Mouse (Mus musculus) stomach, postnatal 0 days (tissue): ENCODE data around the gene Nudt15. TPM values are rescaled to one million over a fixed set of nuclear protein-coding genes. Genes with fewer than 3 reads are reported as not detected.
"Not testable (repeated sequence)": the region's sequence is repeated elsewhere in the genome, so short reads cannot be mapped to it uniquely, and the experiment has no call there.

ENCODE experiments used
- ATAC-seq: fragments of 200-750 bp; cut with Nextera tagmentation; 2 replicates; pipeline ENCODE4 v1.8.0; 2017; ENCODE audit not compliant: low FRiP score, low TSS enrichment
- DNase-seq: peaks from one replicate; pipeline ENCODE4 v3.0.0-alpha.2; 2016; ENCODE audit warnings: low spot score
- H3K27ac ChIP-seq: fragments of 300-500 bp; sonication (generic); replicated peaks from 2 replicates; pipeline ENCODE4 v1.5.1; 2014; ENCODE audit warnings: mild to moderate bottlenecking, control low read depth
- H3K27me3 ChIP-seq: fragments of 300-500 bp; sonication (generic); 2 replicates; pipeline ENCODE4 v1.6.1; 2014; ENCODE audit warnings: low read length; ENCODE audit not compliant: control insufficient read depth, insufficient read depth
- H3K36me3 ChIP-seq: fragments of 300-500 bp; sonication (generic); 2 replicates; pipeline ENCODE4 v1.6.1; 2014; ENCODE audit warnings: low read length, mixed read lengths; ENCODE audit not compliant: control insufficient read depth, insufficient read depth
- H3K4me1 ChIP-seq: fragments of 300-500 bp; sonication (generic); replicated peaks from 2 replicates; pipeline ENCODE4 v1.6.1; 2014; ENCODE audit warnings: antibody characterized with exemption; ENCODE audit not compliant: control insufficient read depth, insufficient read depth
- H3K4me2 ChIP-seq: fragments of 300-500 bp; sonication (generic); replicated peaks from 2 replicates; pipeline ENCODE4 v1.6.1; 2014; ENCODE audit warnings: low read depth, mild to moderate bottlenecking, control low read depth, moderate library complexity
- H3K4me3 ChIP-seq: fragments of 300-500 bp; sonication (generic); 2 replicates; pipeline ENCODE4 v1.5.1; 2014; ENCODE audit warnings: low read depth, low read length, control low read depth
- H3K9ac ChIP-seq: fragments of 300-500 bp; sonication (generic); 2 replicates; pipeline ENCODE4 v1.6.1; 2014; ENCODE audit warnings: mild to moderate bottlenecking, low read length, control low read depth, mixed read lengths
- H3K9me3 ChIP-seq: fragments of 300-500 bp; sonication (generic); 2 replicates; pipeline ENCODE4 v1.6.1; 2016; ENCODE audit warnings: low read length; ENCODE audit not compliant: control insufficient read depth
- CTCF ChIP-seq: IDR thresholded peaks from 2 replicates; pipeline ENCODE4 v1.5.1; 2016; ENCODE audit warnings: antibody characterized with exemption, low read depth, mild to moderate bottlenecking, moderate library complexity
- EP300 ChIP-seq: optimal IDR thresholded peaks from 2 replicates; pipeline ENCODE3; 2016; ENCODE audit warnings: antibody characterized with exemption
- WGBS: fragments of 180-500 bp; shearing (Covaris S2); extraction: QIAGEN DNeasy Blood & Tissue Kit; methylation state at CpG from one replicate; pipeline ENCODE4 v1.1.7; 2014; 5-methylcytosine and 5-hydroxymethylcytosine counted together
- polyA plus RNA-seq: library from polyadenylated mRNA; unstranded; fragments of >200 nt; fragmentation: Nextera tagmentation; extraction: Ambion mirVana; gene quantifications from 2 replicates; pipeline ENCODE4 v1.2.1, GENCODE M21; 2015

Gene Nudt15
- polyA plus RNA-seq, 1 experiment from 2014 or later: 2.6 TPM

DNA sequence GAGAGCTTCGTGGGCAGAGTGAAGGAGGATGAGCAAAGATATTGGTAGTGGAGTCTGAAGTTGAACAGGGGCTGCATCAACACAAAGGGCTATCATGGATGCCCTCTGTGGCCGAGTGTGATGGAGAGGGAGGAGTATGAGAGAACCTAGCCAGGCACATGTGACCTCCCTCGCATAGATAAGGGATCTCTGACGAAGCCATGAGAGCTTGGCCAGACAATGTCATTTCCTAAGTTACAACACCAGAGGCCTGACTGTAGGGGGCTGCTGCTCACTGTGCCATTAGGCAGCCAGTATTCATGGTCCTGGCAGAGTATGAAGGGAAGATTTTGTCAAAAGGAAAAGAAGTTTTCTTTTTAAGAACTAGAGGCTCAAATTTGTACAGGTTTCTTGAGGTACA lies 1.0 kb downstream of the Nudt15 start:
- ATAC-seq: no peak
- 51% methylated on average over 4 of the region's 4 CpGs for WGBS
- no peak overlapping the region for H3K9ac ChIP-seq
- no peaks in the 10 kb centered on the region for H3K27me3 ChIP-seq
- DNase-seq: no peak
- H3K4me2 ChIP-seq: no peak overlapping the region
- TF ChIP-seq CTCF: no peak
- no peak for TF ChIP-seq EP300
- no peaks in the 10 kb centered on the region for H3K9me3 ChIP-seq
- H3K27ac ChIP-seq: no peak overlapping the region
- no peak overlapping the region for H3K4me3 ChIP-seq
- H3K36me3 ChIP-seq: no peaks in the 10 kb centered on the region
- no peaks in the 10 kb centered on the region for H3K4me1 ChIP-seq

DNA sequence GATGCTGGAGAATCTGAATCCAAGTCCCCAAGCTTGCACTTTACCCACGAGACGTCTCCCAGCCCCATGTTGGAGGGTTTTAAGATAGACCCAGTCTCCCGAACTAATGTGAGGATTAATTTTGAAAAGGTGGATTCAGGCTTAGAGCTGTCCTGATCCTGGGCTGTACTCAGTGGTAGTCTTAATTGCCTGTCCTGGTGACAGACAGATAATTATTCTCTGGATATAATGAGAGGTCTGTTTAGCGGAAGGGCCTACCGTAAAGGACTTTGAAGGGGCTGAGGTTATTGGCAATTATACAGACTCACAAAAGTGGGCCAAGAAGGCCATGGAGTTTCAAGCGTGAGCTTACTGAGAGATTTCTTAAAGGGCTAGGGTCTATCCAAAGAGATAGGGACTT lies 4.3 kb downstream of the Nudt15 start:
- no peak for DNase-seq
- TF ChIP-seq EP300 (no peak), CTCF (no peak)

DNA sequence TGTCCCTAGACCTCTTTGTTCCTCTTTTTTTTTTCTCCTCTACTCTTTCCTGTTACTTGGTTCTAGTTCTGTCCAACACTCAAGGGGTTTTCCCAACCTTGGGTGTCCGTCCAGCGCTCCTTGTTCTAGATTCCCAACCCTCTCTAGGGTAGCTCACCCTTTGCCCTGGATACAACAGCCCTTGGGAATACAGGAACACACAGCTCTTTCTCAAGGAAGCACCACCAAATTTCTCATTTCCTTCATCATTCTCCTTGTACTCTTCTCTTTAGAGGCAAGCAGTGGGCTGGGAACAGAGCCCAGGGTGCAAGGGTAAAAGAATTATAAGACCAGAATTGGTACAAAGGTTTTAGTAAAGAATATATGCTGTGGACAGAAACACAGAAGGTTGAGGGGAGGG lies 12.4 kb downstream of the Nudt15 start:
- Histone ChIP-seq H3K9ac (no peak overlapping the region), H3K27me3 (no peaks in the 10 kb centered on the region), H3K4me2 (no peak overlapping the region), H3K27ac (no peak overlapping the region), H3K4me3 (no peak overlapping the region), H3K36me3 (no peaks in the 10 kb centered on the region), H3K9me3 (no peaks in the 10 kb centered on the region), H3K4me1 (no peaks in the 10 kb centered on the region)
- DNase-seq (no peak), ATAC-seq (no peak)
- WGBS: 95% methylated on average over 2 of the region's 2 CpGs
- TF ChIP-seq EP300 (no peak), CTCF (no peak)

More for the DNA sequence above, 4.3 kb downstream of the Nudt15 start:
- Histone ChIP-seq H3K4me2 (no peak overlapping the region), H3K27me3 (no peaks in the 10 kb centered on the region), H3K36me3 (no peaks in the 10 kb centered on the region), H3K9ac (no peak overlapping the region), H3K9me3 (no peaks in the 10 kb centered on the region), H3K4me1 (no peaks in the 10 kb centered on the region), H3K4me3 (no peak overlapping the region), H3K27ac (no peak overlapping the region)
- 63% methylated on average over 6 of the region's 6 CpGs for WGBS
- no peak for ATAC-seq

DNA sequence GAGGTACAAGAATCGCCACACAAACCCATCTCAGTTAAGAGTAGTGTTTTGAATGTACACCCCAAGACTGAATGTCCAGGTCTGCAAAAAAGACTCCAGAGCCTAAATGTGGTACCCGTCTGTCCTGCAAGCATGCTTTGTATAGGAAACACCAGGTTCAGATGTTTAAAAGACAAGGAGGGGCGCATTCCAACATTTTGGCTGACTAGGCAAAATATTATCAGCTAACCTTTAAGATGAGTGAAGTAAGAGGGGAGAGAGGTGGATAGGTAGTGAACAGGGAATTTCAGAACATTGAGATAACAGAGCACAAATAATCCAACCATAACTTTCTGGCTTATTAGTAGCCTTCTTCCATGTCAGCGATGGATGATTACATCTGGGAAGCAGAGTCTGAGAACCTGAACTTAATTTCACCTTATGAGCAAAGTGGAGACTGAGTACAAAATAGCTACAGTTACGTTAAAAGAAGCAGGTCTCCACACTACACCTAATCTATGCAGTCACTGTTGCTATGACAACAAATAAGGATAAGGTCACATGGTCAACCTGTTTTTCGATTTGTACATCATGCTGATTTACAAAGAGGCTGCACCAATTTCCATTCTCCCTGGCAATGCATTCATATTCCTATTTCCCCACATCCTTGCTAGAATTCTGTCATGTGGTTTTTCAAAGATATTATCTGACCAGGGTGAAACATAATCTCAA lies 14.1 kb downstream of the Nudt15 start:
- no peak overlapping the region for H3K9ac ChIP-seq
- no peak for TF ChIP-seq EP300
- TF ChIP-seq CTCF: no peak
- no peak for DNase-seq
- H3K27me3 ChIP-seq: no peaks in the 10 kb centered on the region
- no peak overlapping the region for H3K27ac ChIP-seq
- H3K9me3 ChIP-seq: no peaks in the 10 kb centered on the region
- no peak overlapping the region for H3K4me3 ChIP-seq
- H3K4me2 ChIP-seq: no peak overlapping the region
- H3K36me3 ChIP-seq: no peaks in the 10 kb centered on the region
- no peaks in the 10 kb centered on the region for H3K4me1 ChIP-seq
- no peak for ATAC-seq
- 57% methylated on average over 6 of the region's 6 CpGs for WGBS

DNA sequence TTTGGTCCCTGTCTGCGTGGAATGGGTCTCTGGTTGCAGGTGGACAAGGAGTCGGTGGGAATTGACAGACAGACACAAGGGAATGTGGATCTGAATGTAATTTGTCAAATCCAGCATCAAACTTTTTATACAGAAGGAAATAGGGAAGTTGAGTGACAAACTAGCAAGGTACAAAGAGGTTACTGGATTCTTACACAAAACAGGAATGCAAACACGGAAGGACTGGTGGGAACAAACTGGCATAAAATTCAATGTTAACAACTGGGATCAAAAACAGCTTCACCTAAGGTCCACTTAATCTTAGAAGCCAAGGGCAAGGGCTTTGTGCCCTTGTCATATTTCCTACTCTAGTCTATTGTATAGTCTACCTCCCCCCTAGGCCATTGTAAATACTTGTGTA lies 19.4 kb downstream of the Nudt15 start:
- H3K4me2 ChIP-seq, H3K27me3 ChIP-seq, H3K4me1 ChIP-seq, H3K4me3 ChIP-seq, DNase-seq, H3K9me3 ChIP-seq, H3K9ac ChIP-seq, H3K36me3 ChIP-seq, H3K27ac ChIP-seq, ATAC-seq: not testable (repeated sequence)
- whole genome bisulfite sequencing: 78% methylated on average over 3 of the region's 3 CpGs

DNA sequence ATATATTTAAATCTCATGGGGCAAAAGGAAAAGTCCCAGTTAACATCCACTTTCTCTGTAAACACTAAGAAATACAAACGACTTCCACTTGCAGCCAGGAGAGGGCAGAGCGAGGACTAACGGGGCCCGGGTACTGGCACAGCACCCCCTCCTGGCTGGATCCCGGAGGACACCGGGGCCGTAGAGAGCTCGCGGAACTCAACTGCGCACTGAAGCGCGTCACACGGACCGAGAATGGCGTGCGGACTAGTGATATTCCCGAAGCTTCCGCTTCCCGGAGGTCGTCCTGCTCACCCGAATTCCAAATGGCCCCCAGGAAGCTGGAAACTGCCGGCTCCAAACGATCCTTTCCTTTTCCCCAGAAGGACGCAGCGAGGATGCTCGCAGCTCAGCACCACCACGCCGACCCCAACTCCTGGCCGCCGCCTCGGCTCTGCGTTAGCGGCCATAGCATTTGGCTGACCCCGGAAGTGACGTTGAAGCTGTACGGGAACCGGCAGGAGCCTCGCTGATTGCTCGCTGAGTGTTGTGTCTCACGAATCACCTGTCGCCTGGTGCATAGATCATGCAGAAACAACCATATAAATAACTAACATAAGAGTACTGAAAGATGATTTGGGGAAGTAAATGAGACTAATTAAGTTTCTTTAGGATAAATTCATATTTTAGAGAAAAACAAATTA lies 23.1 kb downstream of the Nudt15 start, which contains the start of gene Sucla2:
TSS of gene Sucla2 (plus strand) at position 554 of the 683 bp plus-strand sequence.
- Histone ChIP-seq H3K4me1 (no peaks in the 10 kb centered on the region), H3K27me3 (no peaks in the 10 kb centered on the region), H3K9me3 (no peaks in the 10 kb centered on the region), H3K9ac (peak within 1 kb of the TSS; percentile 59), H3K36me3 (no peaks in the 10 kb centered on the region), H3K27ac (peak within 1 kb of the TSS; percentile 88), H3K4me3 (peak within 1 kb of the TSS; percentile 58), H3K4me2 (peak within 1 kb of the TSS; percentile 34)
- ATAC-seq: peak; percentile 100
- DNase-seq: peak; percentile 95
- TF ChIP-seq EP300: peak; percentile 85
- TF ChIP-seq CTCF: peak; percentile 99
- 0% methylated on average over 38 of the region's 41 CpGs for WGBS
